Mouse (Mus musculus) embryonic facial prominence, embryonic 14.5 days (tissue): ENCODE data around the gene Nrtn. TPM values are rescaled to one million over a fixed set of nuclear protein-coding genes. Genes with fewer than 3 reads are reported as not detected.

Experiments used
- ATAC-seq: fragments of 200-750 bp; cut with Nextera tagmentation; 2 replicates; pipeline ENCODE4 v1.8.0; 2017; ENCODE audit warnings: low read depth, moderate number of reproducible peaks, moderate TSS enrichment
- DNase-seq: peaks from one replicate; pipeline ENCODE4 v3.0.0-alpha.2; 2015; ENCODE audit warnings: low spot score
- H3K27ac ChIP-seq: fragments of 300-500 bp; sonication (generic); replicated peaks from 2 replicates; pipeline ENCODE4 v1.5.1; 2014; ENCODE audit warnings: low read depth, mild to moderate bottlenecking, low read length, moderate library complexity
- H3K27me3 ChIP-seq: fragments of 300-500 bp; sonication (generic); replicated peaks from 2 replicates; pipeline ENCODE4 v1.6.1; 2014; ENCODE audit warnings: low read length; ENCODE audit not compliant: control insufficient read depth, insufficient read depth
- H3K36me3 ChIP-seq: fragments of 300-500 bp; sonication (generic); 2 replicates; pipeline ENCODE4 v1.6.1; 2014; ENCODE audit warnings: low read length, mixed read lengths; ENCODE audit not compliant: control insufficient read depth, insufficient read depth
- H3K4me1 ChIP-seq: fragments of 300-500 bp; sonication (generic); 2 replicates; pipeline ENCODE4 v1.6.1; 2014; ENCODE audit warnings: antibody characterized with exemption, low read length; ENCODE audit not compliant: control insufficient read depth, insufficient read depth
- H3K4me2 ChIP-seq: fragments of 300-500 bp; sonication (generic); 2 replicates; pipeline ENCODE4 v1.6.1; 2014; ENCODE audit warnings: low read depth, mild to moderate bottlenecking, low read length, moderate library complexity, mixed read lengths
- H3K4me3 ChIP-seq: fragments of 300-500 bp; sonication (generic); 2 replicates; pipeline ENCODE4 v1.5.1; 2014; ENCODE audit warnings: low read depth, mild to moderate bottlenecking, low read length
- H3K9ac ChIP-seq: fragments of 300-500 bp; sonication (generic); 2 replicates; pipeline ENCODE4 v1.6.1; 2014; ENCODE audit warnings: low read depth, mild to moderate bottlenecking, low read length, moderate library complexity, mixed read lengths
- H3K9me3 ChIP-seq: fragments of 300-500 bp; sonication (generic); 2 replicates; pipeline ENCODE4 v1.6.1; 2016; ENCODE audit warnings: low read length; ENCODE audit not compliant: control insufficient read depth
- WGBS: fragments of 180-500 bp; shearing (Covaris S2); extraction: QIAGEN DNeasy Blood & Tissue Kit; methylation state at CpG from one replicate; pipeline ENCODE4 v1.1.7; 2014; 5-methylcytosine and 5-hydroxymethylcytosine counted together
- polyA plus RNA-seq: library from polyadenylated mRNA; unstranded; fragments of >200 nt; fragmentation: Nextera tagmentation; extraction: Ambion mirVana; gene quantifications from 2 replicates; pipeline ENCODE4 v1.2.1, GENCODE M21; 2014

The Nrtn gene
- polyA plus RNA-seq, 1 experiment from 2014 or later: 17.4 TPM

DNA sequence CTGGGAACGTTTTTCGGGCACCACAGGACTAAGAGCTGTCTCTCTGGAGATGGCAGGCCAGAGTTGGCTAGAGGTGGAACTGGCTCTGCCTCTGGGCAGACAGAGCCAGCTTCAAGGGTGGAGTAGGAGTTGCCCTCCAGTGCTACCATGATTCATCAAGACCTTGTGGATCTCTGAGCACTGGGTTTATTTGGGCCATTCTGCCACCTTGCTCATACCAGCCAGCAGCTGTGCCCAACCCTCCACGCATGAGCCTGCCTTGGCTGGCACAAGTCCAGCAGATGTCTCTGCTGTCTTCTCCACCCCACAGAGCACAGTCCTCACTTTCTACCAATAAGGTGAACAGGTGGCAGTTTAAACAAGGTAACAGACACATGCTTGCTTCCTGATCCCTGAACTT, 31.6 kb upstream of the Nrtn start:
- no peak overlapping the region for H3K4me2 ChIP-seq
- H3K9ac ChIP-seq: no peak overlapping the region
- no peaks in the 10 kb centered on the region for H3K36me3 ChIP-seq
- H3K9me3 ChIP-seq: no peaks in the 10 kb centered on the region
- WGBS: 71% methylated on average over 3 of the region's 3 CpGs
- DNase-seq (no peak), ATAC-seq (no peak)
- H3K4me1 ChIP-seq: no peaks in the 10 kb centered on the region
- no peaks in the 10 kb centered on the region for H3K27me3 ChIP-seq
- H3K4me3 ChIP-seq: no peak overlapping the region
- no peak overlapping the region for H3K27ac ChIP-seq

DNA sequence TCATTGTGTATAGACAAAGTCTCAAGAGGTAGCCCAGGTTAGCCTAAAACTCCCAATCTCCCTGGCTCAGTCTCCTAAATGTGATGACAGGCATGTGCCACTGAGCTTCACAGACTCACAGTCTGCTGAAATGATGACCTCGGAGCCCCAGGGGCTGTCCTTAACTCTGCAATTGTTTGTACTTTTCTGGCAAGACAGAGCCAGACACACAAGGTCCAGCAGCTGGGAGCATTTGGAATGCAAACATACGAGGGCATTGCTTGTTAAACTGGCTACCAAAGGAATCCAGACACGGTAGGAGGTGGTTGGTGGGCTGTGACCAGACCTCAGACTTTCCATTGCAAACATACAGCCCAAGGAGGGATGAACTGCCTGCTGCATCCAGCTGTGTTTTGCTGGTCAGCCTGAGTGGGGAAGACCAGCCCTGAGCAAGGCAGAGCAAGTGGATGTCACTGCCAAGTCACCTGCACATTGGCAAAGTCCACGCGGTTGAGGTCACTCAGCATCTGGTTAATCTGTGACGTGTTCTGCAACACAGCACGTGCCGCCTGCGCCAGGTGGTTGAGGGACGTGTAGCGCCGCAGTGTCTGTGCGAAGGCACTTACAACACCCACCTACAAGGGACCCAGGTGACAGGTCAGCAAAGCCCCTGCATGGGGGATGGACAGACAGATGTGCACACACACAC, 23.1 kb upstream of the Nrtn start:
- WGBS: 83% methylated on average over 13 of the region's 13 CpGs
- ATAC-seq: no peak
- DNase-seq: no peak
- Histone ChIP-seq H3K36me3 (0 out of 2 replicates have a peak, but pooled peaks cover 8% of the 10 kb centered on the region), H3K27me3 (no peaks in the 10 kb centered on the region), H3K27ac (no peak overlapping the region), H3K4me1 (no peaks in the 10 kb centered on the region), H3K9ac (no peak overlapping the region), H3K4me2 (no peak overlapping the region), H3K4me3 (no peak overlapping the region), H3K9me3 (no peaks in the 10 kb centered on the region)

GRCm38 (mm10) chr17:56778779-56779362, 21.5 kb upstream of the Nrtn start:
- Histone ChIP-seq H3K9ac (no peak overlapping the region), H3K4me3 (no peak overlapping the region), H3K36me3 (0 out of 2 replicates have a peak, but pooled peaks cover 8% of the 10 kb centered on the region), H3K4me1 (no peaks in the 10 kb centered on the region), H3K27ac (no peak overlapping the region), H3K9me3 (no peaks in the 10 kb centered on the region), H3K27me3 (no peaks in the 10 kb centered on the region), H3K4me2 (no peak overlapping the region)
- 58% methylated on average over 3 of the region's 3 CpGs for WGBS
- ATAC-seq (no peak; the same call in 1 of the 2 replicates), DNase-seq (no peak)

DNA sequence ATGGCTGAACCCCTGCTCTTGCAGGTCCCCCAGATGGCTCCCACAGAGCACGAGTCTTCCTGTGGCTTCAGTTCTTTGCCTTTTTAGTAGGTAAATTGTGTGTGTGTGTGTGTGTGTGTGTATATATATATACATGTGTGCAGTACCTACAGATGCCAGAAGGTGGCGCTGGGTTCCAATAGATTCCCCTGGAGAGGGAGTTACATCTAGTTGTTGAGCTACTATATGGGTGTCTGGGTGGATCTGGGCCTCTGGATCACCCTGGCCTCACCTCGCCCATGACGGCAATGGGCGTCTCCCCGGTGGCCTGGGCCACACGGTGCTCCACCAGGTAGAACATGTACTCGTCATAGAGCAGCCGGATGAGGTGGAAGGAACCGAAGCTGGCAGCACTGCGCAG, 20.2 kb upstream of the Nrtn start:
- no peaks in the 10 kb centered on the region for H3K4me1 ChIP-seq
- ATAC-seq: no peak

GRCm38 (mm10) chr17:56769950-56770349, 12.6 kb upstream of the Nrtn start, which contains the start of gene Prr22:
Gene Prr22, plus strand, starts transcription at chr17:56770250.
- DNase-seq (no peak), ATAC-seq (no peak)
- H3K4me2 ChIP-seq: no peak within 1 kb of the TSS
- H3K4me3 ChIP-seq: no peak within 1 kb of the TSS
- H3K27ac ChIP-seq: no peak within 1 kb of the TSS
- peaks cover 43% of the 10 kb centered on the region for H3K36me3 ChIP-seq
- no peaks in the 10 kb centered on the region for H3K9me3 ChIP-seq
- peaks cover 4% of the 10 kb centered on the region; the same call in 1 of the 2 replicates for H3K4me1 ChIP-seq
- no peak within 1 kb of the TSS for H3K9ac ChIP-seq
- H3K27me3 ChIP-seq: no peaks in the 10 kb centered on the region
- 91% methylated on average over 5 of the region's 5 CpGs for WGBS

More for the DNA sequence above, 20.2 kb upstream of the Nrtn start:
- Histone ChIP-seq H3K9ac (no peak overlapping the region), H3K27me3 (no peaks in the 10 kb centered on the region), H3K4me2 (no peak overlapping the region), H3K9me3 (no peaks in the 10 kb centered on the region), H3K4me3 (no peak overlapping the region), H3K36me3 (0 out of 2 replicates have a peak, but pooled peaks cover 8% of the 10 kb centered on the region), H3K27ac (no peak overlapping the region)
- 91% methylated on average over 10 of the region's 11 CpGs for WGBS
- DNase-seq: no peak

- no peak overlapping the region for H3K9ac ChIP-seq
- WGBS: 89% methylated on average over 11 of the region's 11 CpGs
- no peak for ATAC-seq
- no peak overlapping the region for H3K4me2 ChIP-seq
- no peaks in the 10 kb centered on the region for H3K27me3 ChIP-seq
- no peaks in the 10 kb centered on the region for H3K9me3 ChIP-seq
- H3K36me3 ChIP-seq: peaks cover 43% of the 10 kb centered on the region
- H3K4me1 ChIP-seq: peaks cover 4% of the 10 kb centered on the region; the same call in 1 of the 2 replicates
- H3K27ac ChIP-seq: no peak overlapping the region
- DNase-seq: no peak
- no peak overlapping the region for H3K4me3 ChIP-seq
These were observed 11.6 kb upstream of the Nrtn start for GRCm38 (mm10) chr17:56768941-56769340.

DNA sequence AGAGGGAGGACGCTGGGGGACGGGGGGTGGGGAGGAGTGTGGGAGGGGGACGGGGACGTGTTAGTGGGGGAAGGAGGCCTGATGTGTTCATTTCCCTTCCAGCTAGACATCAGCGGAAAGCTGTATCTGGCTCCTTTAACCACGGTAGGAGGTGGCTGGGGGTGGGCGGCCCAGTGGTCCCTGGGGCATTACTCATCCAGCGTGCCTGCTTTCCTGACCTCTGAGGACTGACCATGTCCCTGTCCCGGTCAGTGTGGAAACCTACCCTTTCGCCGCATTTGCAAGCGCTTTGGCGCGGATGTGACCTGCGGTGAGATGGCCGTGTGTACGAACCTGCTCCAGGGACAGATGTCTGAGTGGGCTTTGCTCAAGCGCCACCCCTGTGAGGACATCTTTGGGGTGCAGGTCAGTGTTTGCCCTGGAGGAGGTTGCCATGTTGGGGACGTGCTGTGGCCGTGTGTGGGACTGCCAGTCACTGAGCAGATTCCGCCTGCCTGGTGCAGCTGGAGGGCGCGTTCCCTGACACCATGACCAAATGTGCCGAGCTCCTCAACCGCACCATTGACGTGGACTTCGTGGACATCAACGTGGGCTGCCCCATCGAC, 10.3 kb upstream of the Nrtn start:
- Histone ChIP-seq H3K27ac (no peak overlapping the region), H3K27me3 (no peaks in the 10 kb centered on the region), H3K4me2 (no peak overlapping the region), H3K4me3 (no peak overlapping the region), H3K4me1 (peaks cover 10% of the 10 kb centered on the region), H3K9ac (no peak overlapping the region), H3K9me3 (no peaks in the 10 kb centered on the region), H3K36me3 (peaks cover 43% of the 10 kb centered on the region)
- DNase-seq: no peak
- ATAC-seq: no peak
- 92% methylated on average over 26 of the region's 29 CpGs for WGBS

GRCm38 (mm10) chr17:56766631-56767405, 9.5 kb upstream of the Nrtn start:
- Histone ChIP-seq H3K4me3 (no peak overlapping the region), H3K4me1 (peaks cover 11% of the 10 kb centered on the region), H3K27ac (no peak overlapping the region), H3K36me3 (peaks cover 43% of the 10 kb centered on the region), H3K27me3 (no peaks in the 10 kb centered on the region), H3K4me2 (no peak overlapping the region), H3K9me3 (no peaks in the 10 kb centered on the region), H3K9ac (no peak overlapping the region)
- no peak for ATAC-seq
- WGBS: 93% methylated on average over 26 of the region's 27 CpGs
- no peak for DNase-seq
